Mouse (Mus musculus) spleen, postnatal 10 days (tissue): ENCODE results near the gene Wdfy4.

ENCODE experiments used
- DNase-seq, 2 experiments: peaks; one replicate each; pipeline ENCODE4 v3.0.0; 2021 to 2022; ENCODE audit warnings: low spot score in 2 of 2

Gene Wdfy4

DNA sequence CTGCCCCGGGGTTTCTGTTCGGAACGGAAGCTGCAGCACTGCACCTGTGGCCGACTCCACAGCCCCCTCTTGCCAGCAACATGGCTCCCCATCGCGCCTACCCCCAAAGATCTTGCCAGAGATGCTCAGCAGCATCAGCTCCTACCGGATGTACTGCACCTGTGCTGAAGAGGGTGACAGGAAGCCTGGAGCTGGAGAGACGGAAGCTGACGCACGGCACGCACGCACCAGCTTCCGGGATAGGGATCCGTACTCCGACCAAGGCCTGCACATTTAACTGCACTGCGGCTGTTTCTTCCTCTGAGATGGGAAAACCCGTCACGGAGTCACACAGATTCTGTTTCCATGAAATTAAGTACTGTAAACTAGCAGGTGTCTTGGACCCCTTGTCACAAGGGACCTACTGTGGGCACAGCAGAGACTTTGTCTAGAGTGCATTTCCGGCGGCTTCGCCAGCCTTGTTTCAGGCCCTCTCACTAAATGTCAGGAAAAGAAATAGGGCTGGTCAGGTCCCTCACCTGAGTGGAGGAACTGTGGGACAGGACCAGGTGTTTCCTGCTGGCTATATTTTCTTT lies 4.6 kb upstream of the Wdfy4 start:
- DNase-seq, result peak in 1 of 2 experiments; percentile 37

DNA sequence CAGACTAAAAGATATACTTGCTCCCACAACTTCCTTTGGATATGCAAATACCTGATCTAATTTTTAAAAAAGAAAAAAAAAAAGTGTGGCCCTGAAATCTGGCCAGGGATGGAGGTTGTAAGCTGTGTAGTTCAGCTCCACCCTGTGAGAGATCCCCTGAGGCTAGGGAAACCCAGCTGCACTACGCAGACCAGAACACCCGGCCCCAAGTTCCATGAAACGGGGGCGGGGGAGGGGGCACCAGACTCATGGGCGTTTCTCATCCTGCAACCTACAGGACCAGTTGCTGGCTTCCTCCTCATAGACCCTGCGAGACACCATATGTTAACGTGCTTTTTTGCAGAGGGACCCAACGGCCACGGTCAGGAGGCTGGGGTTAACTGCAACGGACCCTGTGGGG lies 3.9 kb upstream of the Wdfy4 start:
- DNase-seq, result peak in 1 of 2 experiments; percentile 48

DNA sequence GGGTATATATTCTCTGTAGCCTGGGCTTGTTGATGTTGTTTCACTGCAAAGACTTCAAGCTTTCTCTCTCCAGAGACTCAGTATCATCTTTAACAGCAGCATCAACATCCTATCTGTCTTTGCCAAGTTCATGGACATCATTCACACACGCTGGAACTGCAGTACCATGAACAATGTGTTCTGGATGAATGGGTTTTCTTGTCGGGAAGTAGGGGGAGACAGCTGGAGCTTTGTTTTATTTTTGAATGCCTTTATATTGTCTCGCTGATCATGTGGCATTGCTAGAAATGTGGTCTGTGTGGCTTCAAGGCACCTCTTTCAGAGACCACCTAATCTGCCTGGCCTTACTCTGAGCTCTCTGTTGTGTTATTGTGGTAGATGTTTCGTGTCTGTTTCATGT lies 1.9 kb upstream of the Wdfy4 start:
- DNase-seq, result no peak

DNA sequence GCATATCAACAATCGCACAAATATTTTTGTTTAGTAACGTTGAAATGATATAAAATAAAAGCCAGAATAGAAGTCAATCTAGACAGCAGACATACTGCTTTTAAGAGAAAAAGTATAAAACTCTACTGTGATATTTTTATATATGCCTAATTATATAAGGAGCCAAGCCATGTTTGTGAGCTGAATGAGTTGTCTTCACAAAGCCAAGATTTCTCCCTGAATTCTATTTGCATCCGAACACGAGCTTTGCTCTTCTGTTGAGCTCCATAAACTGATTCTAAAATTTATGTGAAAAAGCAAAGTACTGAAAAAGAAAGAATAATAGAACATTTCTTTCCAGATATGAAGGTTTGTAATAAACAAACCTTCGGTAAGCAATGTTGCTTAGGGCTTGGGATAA lies 5.2 kb downstream of the Wdfy4 start:
- no peak for DNase-seq

DNA sequence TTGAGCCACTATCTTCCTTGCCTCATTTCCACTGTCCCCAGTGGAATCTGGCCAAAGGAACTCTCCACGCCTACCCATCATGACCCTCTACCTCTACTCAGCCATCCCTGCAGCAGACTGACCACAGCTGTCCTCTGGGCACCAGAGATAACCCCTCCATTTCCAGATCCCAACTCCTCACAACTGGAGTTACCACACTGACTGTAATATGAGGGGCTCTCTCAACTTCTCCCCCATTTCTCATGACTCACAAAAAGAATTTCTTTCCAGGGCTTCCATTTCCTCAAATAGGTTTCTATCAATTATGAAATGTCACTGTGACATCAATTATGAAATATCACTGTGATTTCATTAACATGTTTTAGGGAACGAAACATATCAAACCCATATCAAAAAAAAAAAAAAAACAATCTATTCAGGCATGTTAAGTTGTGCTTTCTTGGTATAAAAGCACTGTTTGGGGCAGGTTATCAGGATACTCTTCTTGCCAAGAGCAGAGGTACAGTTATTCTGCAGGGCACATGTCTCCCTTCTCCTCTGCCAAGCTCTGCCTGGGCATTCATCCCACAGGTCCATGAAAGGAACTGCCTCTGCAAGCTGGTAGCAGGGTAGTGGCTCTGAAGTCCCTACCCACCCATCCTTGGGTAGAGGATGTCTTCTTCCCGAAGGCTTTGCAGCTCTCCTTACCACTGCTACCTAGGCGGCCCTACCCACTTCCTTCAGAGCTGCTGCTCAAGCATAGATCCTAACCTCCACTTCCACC lies 10.1 kb downstream of the Wdfy4 start:
- DNase-seq, result no peak

DNA sequence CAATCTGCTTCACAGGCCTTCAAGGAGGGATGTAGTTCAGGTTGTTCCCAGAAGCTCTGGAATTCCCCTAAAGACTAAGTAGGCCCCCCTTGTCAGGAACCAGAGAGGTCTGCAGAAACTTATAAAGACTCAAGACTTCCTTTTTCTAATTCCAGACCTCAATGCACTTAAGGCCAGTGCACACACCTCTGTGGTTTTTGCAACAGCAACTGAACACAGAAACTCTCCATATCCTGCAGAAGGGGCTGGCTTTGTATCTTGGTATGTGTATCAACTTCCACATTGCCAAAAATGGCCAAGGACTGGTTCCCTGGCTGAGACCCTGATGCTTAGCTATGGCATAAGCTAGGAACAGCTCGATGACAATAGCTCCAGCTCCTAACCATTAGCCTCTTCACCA lies 13.4 kb downstream of the Wdfy4 start:
- DNase-seq, result no peak

DNA sequence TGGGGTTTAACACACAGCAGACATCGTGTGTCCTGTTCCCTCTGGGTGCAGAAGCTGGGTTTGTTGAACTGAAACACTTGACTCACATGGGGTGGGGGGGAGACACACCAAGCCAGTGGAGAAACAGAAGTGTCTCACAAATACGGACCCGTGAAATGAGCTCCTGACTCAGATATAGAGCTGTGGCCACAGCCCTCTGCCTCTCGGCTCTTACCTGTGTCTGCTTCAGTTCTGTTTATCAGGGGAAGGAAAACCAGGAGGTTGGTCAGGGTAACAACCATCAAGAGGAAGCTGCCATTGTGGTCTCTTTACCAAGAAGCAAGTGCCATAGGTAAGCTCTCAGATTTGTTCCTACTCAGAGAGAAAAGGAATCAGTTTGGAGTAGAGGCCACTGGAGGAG lies 16.6 kb downstream of the Wdfy4 start:
- no peak for DNase-seq

DNA sequence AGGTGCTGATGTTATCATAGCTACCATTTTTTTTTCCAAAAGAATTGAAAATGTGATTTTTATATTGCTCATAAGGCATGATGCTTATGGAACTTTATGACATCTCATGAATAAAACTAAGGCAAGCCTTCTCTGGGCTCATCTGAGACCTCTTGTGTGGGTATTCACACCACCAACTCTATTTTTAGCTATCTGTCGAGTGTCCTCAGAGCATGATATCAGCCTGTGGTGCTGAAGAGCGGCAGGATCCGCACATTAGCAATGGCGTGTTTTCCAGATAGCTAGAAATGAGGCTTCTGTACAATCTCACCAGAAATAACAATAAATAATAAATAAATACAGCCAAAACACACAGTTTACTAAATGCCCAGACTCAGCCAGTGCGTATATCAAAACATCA lies 23.1 kb downstream of the Wdfy4 start:
- DNase-seq, result no peak

DNA sequence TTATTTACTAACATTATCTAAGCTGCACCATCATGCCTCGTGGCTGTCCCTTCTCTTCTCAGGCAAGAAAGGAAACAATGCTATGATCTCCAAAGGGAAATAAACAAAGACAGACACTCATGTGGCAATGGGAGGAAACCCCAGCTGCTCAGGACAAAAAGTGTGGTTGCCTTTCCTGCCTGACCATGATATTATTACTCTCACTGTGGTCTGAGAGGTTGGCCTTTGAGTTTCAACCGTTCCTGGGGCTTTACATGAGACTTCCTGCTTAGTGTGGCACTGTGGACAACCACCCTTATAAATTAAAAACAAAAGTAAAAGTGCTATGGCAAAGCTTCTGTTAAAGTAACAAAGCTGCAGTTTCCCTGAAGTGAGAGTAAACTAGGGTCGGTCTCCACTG lies 27.0 kb downstream of the Wdfy4 start:
- DNase-seq, result no peak

DNA sequence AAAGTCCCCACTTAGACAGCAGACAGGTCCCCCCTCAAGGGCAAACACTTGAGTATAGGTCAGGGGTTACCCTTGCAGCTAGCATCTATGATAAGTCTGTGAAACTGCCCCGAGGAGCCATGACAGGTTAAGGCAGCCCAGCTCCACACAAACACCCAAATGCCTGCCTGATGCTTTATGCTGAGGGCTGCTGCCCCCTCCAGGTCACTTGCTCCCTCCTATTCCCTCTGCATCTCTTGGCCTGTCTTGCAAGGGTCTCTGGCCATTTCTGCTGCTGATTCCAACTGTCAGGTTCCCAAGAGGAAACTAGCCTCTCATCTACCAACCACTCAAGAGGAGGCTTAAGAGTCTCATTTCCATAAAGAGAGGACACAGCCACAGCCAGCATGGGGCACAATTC lies 32.4 kb downstream of the Wdfy4 start:
- DNase-seq, result peak in 1 of 2 experiments; percentile 26

DNA sequence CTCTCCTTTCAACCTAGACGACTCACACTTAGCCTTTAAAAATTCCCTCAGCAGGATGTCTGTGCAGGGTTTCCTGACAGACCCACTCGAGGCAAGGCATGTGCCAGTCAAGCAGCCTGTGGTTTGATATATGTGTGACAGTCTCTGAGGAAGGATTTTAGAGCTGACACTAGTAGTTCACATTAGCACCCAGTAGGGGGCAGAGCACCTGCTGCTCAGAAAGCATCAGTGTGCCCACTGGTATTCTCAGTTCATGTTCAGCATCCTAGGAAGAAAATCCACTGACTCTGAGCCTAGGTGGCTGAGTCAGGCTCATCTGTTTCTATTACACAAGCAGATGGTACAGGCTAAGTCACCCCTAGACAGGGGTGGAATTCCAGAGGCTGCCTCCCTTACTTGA lies 39.0 kb downstream of the Wdfy4 start:
- DNase-seq, result peak in 1 of 2 experiments; percentile 51

DNA sequence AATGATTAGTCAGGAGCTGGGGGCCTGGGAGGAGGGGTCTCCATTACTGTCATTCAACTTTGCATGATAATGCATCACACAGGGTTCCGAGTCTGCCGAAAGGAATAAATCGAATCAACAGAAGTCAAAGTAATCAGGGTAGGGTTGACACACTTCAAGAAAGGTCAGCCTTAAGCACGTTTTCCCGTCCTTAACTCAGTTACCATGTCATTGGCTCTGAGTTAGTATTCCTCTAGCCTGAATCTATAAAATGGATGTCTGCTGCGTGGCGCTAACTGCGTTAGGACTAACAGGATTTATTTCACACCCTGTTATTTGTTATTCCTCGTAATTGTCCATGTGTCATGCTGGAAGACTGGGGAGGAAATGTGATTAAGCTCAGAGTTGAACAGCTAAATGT lies 48.5 kb downstream of the Wdfy4 start:
- DNase-seq, result no peak

DNA sequence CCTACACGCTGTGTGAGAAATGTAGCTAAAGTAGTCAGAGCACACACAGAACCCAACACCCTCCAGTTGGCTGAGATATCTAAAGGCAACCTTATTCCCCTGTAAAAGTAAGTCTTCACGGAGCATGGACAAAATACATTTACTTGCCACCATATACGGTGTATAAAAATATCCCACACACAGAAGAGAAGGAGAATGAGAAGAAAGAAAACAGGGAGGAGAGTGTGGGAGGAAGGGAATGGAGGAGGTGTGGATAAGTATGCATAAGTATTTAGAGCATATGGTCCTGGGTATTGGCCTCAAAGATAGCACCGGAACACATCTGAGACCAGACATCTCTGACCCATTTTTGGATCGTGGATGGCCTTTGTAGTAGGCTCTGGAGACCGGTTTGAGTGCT lies 50.1 kb downstream of the Wdfy4 start:
- DNase-seq, result no peak

DNA sequence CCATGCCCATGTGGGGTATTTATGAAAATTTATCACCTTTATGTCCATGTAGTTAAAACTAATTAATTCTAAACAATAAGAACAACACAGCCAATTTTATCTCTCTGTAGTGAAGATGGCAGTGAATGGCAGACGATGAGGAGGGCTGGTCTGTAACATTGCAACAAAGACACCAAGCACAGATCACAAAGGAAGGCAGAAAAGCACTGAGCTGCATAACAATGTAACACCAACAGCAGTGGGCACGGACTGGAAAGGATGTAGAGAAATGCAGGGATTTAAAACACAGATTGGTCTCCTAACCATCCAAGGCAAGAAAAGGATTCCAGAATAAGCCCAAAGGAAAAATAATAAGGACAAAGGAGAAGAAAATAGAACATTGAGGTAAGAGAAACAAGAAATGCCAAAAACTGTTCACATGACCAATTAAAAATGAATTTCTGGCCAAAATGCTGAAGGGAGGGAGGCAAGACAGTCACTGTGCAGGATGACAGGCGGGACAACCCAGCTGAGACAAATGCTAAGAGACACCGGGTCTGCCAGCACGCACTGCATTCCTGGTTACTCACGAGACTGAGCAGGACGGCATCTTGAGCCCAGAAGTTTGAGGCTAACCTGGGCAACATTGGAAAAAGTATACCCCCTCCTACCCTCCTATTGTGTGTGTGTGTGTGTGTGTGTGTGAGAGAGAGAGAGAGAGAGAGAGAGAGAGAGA lies 54.1 kb downstream of the Wdfy4 start:
- DNase-seq, result no peak

DNA sequence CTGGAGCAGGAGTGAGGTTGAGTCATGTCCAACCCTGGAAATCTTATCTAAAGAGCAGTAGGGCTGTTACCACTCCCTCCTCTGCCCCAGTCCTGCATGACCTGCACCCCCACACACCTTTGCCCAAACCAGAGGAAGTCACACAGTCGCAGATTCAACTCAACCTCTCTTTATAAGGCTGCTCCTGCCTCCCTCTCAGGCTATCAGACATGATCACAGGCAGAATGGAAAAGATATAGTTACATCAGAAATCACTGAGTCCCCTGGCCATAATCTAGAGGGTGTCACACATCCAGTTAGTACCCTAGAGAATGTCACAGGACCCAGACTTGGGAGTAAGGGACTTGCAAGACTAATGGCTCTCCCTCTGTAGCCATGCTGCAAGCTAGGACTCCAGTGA lies 68.7 kb downstream of the Wdfy4 start:
- no peak for DNase-seq

DNA sequence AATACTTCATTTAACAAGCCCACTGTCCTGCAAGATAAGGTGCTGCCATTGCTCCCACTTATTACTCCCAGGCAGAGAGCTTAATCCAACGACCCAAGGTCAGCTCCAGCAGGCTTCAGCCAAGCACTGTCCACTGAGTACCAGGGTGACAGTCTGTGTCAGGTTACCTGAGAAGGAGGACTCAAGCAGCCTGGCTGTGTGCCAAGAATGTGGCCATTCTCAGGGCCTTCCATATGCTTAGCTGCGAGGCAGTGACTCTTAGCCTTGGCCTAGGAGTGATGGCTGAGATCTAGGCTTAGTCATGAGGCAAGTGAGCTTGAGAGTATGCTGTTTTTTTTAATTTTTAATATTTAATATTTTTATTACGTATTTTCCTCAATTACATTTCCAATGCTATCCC lies 80.5 kb downstream of the Wdfy4 start:
- DNase-seq, result no peak

DNA sequence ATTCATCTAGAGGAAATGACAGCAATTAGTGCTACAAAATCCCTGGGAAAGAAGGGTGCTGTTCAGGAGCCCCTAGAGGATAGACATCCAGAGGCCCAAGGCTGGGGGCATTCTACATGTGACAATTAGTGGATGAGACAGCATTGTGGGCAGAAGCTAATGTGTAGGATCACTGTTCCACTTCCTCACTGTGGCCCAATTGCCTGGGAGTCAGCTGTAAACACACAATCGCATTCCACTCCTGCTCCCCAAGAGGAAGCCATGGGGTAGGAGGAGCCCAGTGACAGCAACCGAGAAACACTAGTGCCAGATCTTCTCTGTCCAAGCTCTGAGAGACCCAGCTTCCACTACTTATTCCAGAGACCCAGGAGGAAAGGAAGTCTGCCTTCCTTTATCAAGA lies 83.7 kb downstream of the Wdfy4 start:
- DNase-seq, result no peak

DNA sequence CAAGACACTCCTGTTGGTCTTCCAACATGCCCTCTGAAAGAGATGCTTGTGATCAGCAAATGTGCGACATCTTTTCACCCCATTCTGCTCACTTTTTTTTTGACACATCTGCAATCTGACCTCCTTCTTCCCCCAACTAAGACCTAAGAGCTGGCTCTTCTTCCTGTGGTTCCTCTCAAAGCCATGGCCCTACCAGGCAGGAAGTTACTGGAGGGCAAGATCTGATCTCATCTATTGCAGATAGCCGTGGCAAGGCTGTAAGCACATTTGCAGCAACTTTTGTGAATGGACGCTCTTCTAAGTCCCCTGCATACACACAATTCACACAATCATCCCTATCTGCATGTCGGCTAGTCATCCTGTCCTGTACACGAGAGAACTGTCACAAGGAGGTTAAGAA lies 85.4 kb downstream of the Wdfy4 start:
- no peak for DNase-seq

DNA sequence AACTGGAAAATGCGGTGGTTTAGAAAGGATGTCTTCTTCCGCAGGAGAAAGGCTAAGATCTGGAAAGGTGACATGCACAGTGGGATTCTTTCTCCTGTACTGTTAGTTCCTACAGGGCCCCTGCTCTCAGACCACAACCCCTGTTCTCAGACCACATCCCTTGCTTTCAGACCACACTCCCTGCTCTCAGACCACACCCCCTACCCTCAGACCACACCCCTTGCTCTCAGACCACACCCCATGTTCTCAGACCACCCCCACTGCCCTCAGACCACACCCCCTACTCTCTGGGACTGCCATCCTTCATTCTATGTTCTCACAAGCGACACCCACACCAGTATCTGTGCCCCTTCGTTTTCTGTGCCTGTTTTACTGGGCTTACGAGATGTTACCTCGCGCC lies 86.2 kb downstream of the Wdfy4 start:
- DNase-seq, result peak in 1 of 2 experiments; percentile 23

DNA sequence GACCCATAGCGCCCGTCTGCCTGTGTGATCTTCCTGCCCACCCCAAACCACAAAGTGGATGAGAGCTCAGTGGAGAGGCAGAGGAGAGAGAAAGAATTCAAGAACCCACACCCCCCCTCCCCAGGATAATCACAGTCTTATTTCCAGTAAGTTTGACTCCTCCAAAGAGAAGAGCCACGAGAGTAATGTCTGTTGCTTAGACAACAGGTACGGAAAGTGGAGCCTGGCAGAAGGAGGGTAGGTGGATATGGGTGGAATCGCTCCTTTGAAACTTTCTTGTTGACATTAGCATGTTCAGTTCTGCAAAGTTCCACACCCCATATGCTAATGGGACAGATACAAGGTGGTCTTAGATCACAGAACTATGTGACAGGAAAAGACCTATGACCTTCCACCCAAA lies 88.8 kb downstream of the Wdfy4 start:
- no peak for DNase-seq

DNA sequence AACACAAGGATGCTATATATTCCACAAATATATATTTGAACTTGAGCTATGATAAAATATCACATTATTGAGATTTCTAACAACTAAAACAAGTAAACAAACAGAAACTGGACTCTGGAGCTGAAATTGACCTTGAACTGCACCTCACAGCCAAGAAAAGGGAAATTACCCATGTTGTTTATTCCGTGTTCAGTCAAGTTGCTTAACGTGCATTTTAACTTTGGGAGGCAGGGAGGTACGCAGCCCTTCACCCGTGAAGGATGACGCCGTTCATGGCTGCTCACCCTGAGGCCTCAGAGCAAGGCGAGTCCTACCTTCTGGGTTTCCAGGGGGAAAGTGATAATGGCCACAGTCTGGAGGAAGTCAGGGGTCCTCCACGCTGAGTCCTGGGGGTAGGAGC lies 102.0 kb downstream of the Wdfy4 start:
- DNase-seq, result no peak

DNA sequence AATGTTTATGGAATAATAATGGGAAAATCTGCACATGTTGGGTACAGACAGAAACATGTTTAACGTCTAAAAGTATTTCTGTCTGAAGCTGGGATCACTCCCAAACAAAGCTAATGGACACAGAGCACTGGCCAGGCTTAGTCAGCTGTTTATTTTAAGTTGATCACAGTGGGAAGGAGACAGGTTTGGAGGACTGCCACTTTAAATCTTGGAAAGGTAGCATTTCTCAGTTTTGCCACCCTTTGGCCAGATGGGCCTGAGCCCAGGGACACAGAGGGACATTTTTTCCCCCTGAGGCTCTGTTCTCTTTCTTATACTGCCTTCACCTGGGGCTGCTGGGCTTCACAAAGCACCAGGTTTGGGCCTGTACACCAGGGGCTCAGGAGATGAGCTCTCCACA lies 103.0 kb downstream of the Wdfy4 start:
- DNase-seq, result no peak

DNA sequence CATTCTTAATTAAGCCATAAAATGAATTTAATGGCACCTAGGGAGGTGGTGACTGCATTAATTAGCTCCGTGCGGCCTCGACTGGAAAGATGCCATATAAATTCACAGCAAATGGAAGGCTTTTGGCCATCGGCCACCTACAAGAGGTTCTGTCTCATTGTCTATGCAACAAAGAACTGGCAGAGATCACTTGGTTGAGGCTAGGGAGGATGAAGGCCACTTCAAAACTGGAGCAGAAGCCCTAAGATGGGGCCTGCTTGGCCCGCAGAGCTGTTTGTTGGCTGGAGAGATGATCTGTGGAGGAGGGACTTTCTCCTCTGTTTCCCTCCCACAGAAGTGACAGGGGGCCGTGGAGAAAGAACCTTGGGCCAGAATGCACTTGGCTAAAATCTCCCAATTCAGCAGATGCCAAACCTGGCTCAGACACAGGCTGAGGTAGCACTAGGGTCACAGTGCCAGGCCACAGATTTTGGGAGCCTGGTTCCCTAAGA lies 103.9 kb downstream of the Wdfy4 start:
- no peak for DNase-seq
